Comparison of ENCODE assay signal across 10 mouse cellular contexts in the genomic region with DNA sequence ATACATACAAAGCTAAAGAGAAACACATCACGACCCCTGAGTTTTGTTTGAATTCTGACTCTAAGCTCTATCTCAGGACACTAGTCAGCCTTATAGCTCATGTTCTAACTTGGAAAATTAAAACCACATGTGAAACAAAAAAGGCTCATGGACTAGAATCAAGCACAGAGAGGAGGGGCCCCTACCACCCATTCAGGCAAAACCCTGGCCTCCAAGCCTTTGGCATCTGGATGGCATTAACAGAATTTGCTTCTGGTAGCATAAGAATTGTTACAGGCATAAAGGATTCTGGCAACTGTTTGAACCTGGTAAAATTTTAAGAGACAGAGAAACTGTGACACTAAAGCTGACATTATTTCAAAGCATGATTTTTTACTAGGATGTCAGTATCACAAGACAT.
DNase-seq lines count a peak whose midpoint lies in the region; ATAC-seq and TF ChIP-seq lines count a peak whose summit lies in the region.
"Had no signal": no experiment of that assay in that cellular context is flagged by ENCODE, and none has a peak within 500 bp of the region (broad histone marks: within the 10 kb centered on the region; RNA-seq: fewer than 3 reads in every experiment).

No protein-coding gene starts in this region.

- peak; percentile 37 for DNase-seq in embryo, embryonic 11.5 days (ENCODE audit: low read depth, low spot score)
- peak; percentile 1 for DNase-seq in hindbrain, postnatal 0 days (ENCODE audit: low spot score)
- DNase-seq in gastrocnemius, postnatal 25 days: no peak
- DNase-seq in thymus, adult 2 months: no peak
- DNase-seq: kidney, postnatal 14 days had no signal

- 81% methylated on average over 1 of the region's 1 CpGs for WGBS in hindbrain, embryonic 15.5 days
- WGBS in hindbrain, embryonic 13.5 days: 86% methylated on average over 1 of the region's 1 CpGs
- 88% methylated on average over 1 of the region's 1 CpGs for WGBS in hindbrain, postnatal 0 days
- WGBS in midbrain, embryonic 16.5 days: 87% methylated on average over 1 of the region's 1 CpGs
- 94% methylated on average over 1 of the region's 1 CpGs for WGBS in thymus, adult 2 months

- no peak overlapping the region for H3K9ac ChIP-seq in hindbrain, embryonic 15.5 days
- H3K9ac ChIP-seq in hindbrain, embryonic 13.5 days: no peak overlapping the region
- no peak overlapping the region for H3K9ac ChIP-seq in hindbrain, postnatal 0 days (replicated peaks; ENCODE audit: low read length)
- H3K9ac ChIP-seq in midbrain, embryonic 16.5 days (ENCODE audit: low read depth, low read length): no peak overlapping the region
- H3K9ac ChIP-seq: neural tube, embryonic 13.5 days had no signal

- no peak overlapping the region for H3K4me3 ChIP-seq in hindbrain, embryonic 15.5 days
- no peak overlapping the region for H3K4me3 ChIP-seq in hindbrain, embryonic 13.5 days
- no peak overlapping the region for H3K4me3 ChIP-seq in hindbrain, postnatal 0 days (ENCODE audit: low read length)
- no peak overlapping the region for H3K4me3 ChIP-seq in midbrain, embryonic 16.5 days (ENCODE audit: low read depth, low read length)
- H3K4me3 ChIP-seq in thymus, adult 2 months (ENCODE audit: control insufficient read depth, insufficient read depth, low read length): no peak overlapping the region
- H3K4me3 ChIP-seq: neural tube, embryonic 13.5 days had no signal

- no peaks in the 10 kb centered on the region for H3K4me1 ChIP-seq in hindbrain, embryonic 15.5 days (replicated peaks)
- no peaks in the 10 kb centered on the region for H3K4me1 ChIP-seq in hindbrain, embryonic 13.5 days (replicated peaks)
- no peaks in the 10 kb centered on the region for H3K4me1 ChIP-seq in hindbrain, postnatal 0 days (ENCODE audit: insufficient read depth, low read length)
- H3K4me1 ChIP-seq in midbrain, embryonic 16.5 days (ENCODE audit: control insufficient read depth, insufficient read depth, low read length): peaks cover 7% of the 10 kb centered on the region
- no peaks in the 10 kb centered on the region for H3K4me1 ChIP-seq in thymus, adult 2 months (replicated peaks; ENCODE audit: control insufficient read depth, insufficient read depth, low read length)
- H3K4me1 ChIP-seq: neural tube, embryonic 13.5 days had no signal

- peak overlapping the region; percentile 61; the same call in 1 of the 2 replicates for H3K27ac ChIP-seq in hindbrain, embryonic 15.5 days (replicated peaks)
- no peak overlapping the region for H3K27ac ChIP-seq in hindbrain, embryonic 13.5 days
- peak overlapping the region; percentile 68 for H3K27ac ChIP-seq in hindbrain, postnatal 0 days
- H3K27ac ChIP-seq in midbrain, embryonic 16.5 days (ENCODE audit: low read length): peak overlapping the region; percentile 80
- H3K27ac ChIP-seq in thymus, adult 2 months (ENCODE audit: control insufficient read depth, insufficient read depth, low read length): no peak overlapping the region
- H3K27ac ChIP-seq: neural tube, embryonic 13.5 days had no signal

- no peak for TF ChIP-seq CTCF in hindbrain, postnatal 0 days (IDR thresholded peaks at IDR 0.05; ENCODE audit: low read depth)
- no peak for TF ChIP-seq CTCF in thymus, adult 2 months (IDR thresholded peaks at IDR 0.05; ENCODE audit: borderline replicate concordance, control insufficient read depth, extremely low read depth, insufficient read depth, low read length, poor library complexity)

- TF ChIP-seq POLR2A in thymus, adult 2 months (IDR thresholded peaks at IDR 0.05; ENCODE audit: control insufficient read depth, extremely low read depth, insufficient read depth, low read length, poor library complexity): no peak

- no peaks in the 10 kb centered on the region for H3K9me3 ChIP-seq in hindbrain, embryonic 15.5 days
- no peaks in the 10 kb centered on the region for H3K9me3 ChIP-seq in hindbrain, embryonic 13.5 days
- H3K9me3 ChIP-seq in hindbrain, postnatal 0 days (ENCODE audit: low read length): no peaks in the 10 kb centered on the region
- H3K9me3 ChIP-seq in midbrain, embryonic 16.5 days (replicated peaks; ENCODE audit: control insufficient read depth, low read length, poor library complexity, severe bottlenecking): no peaks in the 10 kb centered on the region
- H3K9me3 ChIP-seq: neural tube, embryonic 13.5 days had no signal

- 0 out of 2 replicates have a peak, but pooled peaks have one; percentile 19 for ATAC-seq in hindbrain, embryonic 15.5 days (ENCODE audit: low FRiP score, low read depth)
- ATAC-seq in hindbrain, embryonic 13.5 days (ENCODE audit: low FRiP score): no peak
- ATAC-seq in hindbrain, postnatal 0 days: peak; percentile 68
- ATAC-seq in midbrain, embryonic 16.5 days: peak; percentile 63
- ATAC-seq in CD4-positive, CD25-positive, alpha-beta regulatory T cell, adult 4 months: no peak

- H3K36me3 ChIP-seq in hindbrain, embryonic 15.5 days: no peaks in the 10 kb centered on the region
- H3K36me3 ChIP-seq in hindbrain, embryonic 13.5 days: no peaks in the 10 kb centered on the region
- H3K36me3 ChIP-seq in hindbrain, postnatal 0 days (ENCODE audit: insufficient read depth, low read length): no peaks in the 10 kb centered on the region
- no peaks in the 10 kb centered on the region for H3K36me3 ChIP-seq in midbrain, embryonic 16.5 days (ENCODE audit: control insufficient read depth, insufficient read depth, low read length)
- H3K36me3 ChIP-seq in thymus, adult 2 months (ENCODE audit: control insufficient read depth, insufficient read depth, low read length): no peaks in the 10 kb centered on the region
- H3K36me3 ChIP-seq: neural tube, embryonic 13.5 days had no signal

- no peaks in the 10 kb centered on the region for H3K27me3 ChIP-seq in hindbrain, embryonic 15.5 days
- no peaks in the 10 kb centered on the region for H3K27me3 ChIP-seq in hindbrain, embryonic 13.5 days
- no peaks in the 10 kb centered on the region for H3K27me3 ChIP-seq in hindbrain, postnatal 0 days (ENCODE audit: insufficient read depth, low read length)
- no peaks in the 10 kb centered on the region for H3K27me3 ChIP-seq in midbrain, embryonic 16.5 days (ENCODE audit: control insufficient read depth, insufficient read depth, low read depth, low read length)
- no peaks in the 10 kb centered on the region for H3K27me3 ChIP-seq in thymus, adult 2 months (ENCODE audit: control insufficient read depth, insufficient read depth, low read length)
- H3K27me3 ChIP-seq: neural tube, embryonic 13.5 days had no signal

- H3K4me2 ChIP-seq in hindbrain, embryonic 15.5 days: no peak overlapping the region
- no peak overlapping the region for H3K4me2 ChIP-seq in hindbrain, embryonic 13.5 days
- no peak overlapping the region for H3K4me2 ChIP-seq in hindbrain, postnatal 0 days (ENCODE audit: low read depth, low read length)
- no peak overlapping the region for H3K4me2 ChIP-seq in midbrain, embryonic 16.5 days (ENCODE audit: low read length)
- H3K4me2 ChIP-seq: neural tube, embryonic 13.5 days had no signal

Comparison
In these comparisons a context has a peak if more than half of its experiments do, and no peak if none do; other contexts are left out.
1. ATAC-seq: peak in hindbrain, embryonic 15.5 days (single experiment), hindbrain, postnatal 0 days (single experiment) and midbrain, embryonic 16.5 days (single experiment); none in hindbrain, embryonic 13.5 days (single experiment) and CD4-positive, CD25-positive, alpha-beta regulatory T cell, adult 4 months (single experiment).
2. H3K27ac ChIP-seq: peak in hindbrain, embryonic 15.5 days (single experiment), hindbrain, postnatal 0 days (single experiment) and midbrain, embryonic 16.5 days (single experiment); none in hindbrain, embryonic 13.5 days (single experiment) and thymus, adult 2 months (single experiment).
3. DNase-seq: peak in embryo, embryonic 11.5 days (single experiment) and hindbrain, postnatal 0 days (single experiment); none in gastrocnemius, postnatal 25 days (single experiment) and thymus, adult 2 months (single experiment).